Mouse (Mus musculus) thymus, postnatal 36 days (tissue): ENCODE results near the gene Dnajc17.
A peak's percentile ranks its signal among the peaks of the same experiment; 100 is the strongest.

Experiments used
- DNase-seq, 2 experiments: peaks; one replicate each; pipeline ENCODE4 v3.0.0; 2022; ENCODE audit warnings: mixed read lengths in 2 of 2

Dnajc17 gene

DNA sequence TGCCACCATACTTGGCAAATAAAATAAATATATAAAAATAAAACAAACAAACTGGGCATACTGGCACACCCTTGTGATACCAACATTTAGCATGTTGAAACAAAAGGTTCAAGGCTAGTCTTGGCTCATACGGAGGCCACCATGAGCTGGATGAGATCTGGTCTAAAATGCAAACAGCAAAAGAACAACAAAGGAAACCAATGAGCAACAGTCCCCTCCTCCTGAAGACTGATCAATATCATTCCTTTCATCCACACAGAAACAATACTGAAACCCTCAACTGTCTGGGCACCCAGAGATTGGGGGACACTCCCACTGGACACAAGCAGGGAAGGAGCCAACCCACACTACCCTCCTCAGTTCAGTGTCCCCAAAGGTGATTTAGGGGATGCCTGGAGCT, 11.1 kb downstream of the Dnajc17 start:
- no peak for DNase-seq

DNA sequence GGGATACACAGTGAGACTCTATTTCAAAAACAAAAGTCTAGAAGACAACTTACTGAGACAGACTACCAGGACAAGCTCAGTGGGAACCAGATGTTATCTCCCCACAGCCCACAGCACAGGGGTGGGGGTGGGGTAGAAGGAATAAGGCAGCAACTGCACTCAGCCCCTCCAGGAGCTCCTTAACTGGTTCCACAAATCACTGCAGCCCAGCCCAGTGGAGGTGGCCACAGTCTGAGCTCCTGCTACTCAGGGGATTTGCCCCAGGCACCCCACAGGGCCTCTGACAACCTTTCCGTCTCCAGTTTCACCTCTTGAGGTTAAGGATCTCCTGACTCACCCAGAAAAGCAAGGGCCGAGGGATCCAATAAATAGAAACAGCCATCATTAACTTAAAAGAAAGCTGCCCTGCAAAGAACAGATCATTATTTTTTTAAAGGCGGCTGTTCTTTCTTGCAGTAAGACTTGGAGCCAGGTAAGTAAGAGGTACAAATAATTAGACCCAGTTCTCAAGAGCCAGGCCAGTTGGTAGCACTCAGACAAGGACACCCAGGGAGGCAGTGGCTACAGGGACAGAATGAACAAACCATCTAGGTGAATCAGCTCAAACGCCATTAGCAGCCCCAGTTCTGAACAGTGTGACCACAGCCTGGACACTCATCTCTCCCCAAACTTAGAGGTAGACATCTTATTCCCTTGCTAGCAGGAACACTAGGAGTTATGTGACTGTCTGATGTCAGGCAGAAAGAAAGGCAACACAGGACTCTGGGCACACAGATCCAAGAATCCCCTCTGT, 12.1 kb downstream of the Dnajc17 start:
- no peak for DNase-seq

DNA sequence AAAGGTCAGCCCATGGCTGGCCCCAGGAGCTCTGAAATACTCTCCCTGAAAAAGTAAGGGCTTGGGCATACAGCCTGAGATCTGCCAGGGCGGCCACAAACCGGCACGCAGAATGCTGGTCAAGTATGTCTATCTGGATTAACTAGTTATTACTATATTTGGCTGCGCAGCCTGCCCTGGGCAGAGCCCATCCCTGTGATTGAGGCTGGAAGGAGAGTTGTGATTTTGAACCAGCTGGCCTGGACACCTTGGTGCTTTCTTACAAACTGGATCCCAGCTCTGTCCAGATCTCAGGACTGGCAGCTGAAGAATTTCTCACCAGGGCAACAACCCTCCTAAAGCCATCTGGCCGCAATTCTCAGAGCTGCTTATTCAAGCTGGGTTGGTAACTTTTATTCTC, 14.5 kb downstream of the Dnajc17 start:
- no peak for DNase-seq

DNA sequence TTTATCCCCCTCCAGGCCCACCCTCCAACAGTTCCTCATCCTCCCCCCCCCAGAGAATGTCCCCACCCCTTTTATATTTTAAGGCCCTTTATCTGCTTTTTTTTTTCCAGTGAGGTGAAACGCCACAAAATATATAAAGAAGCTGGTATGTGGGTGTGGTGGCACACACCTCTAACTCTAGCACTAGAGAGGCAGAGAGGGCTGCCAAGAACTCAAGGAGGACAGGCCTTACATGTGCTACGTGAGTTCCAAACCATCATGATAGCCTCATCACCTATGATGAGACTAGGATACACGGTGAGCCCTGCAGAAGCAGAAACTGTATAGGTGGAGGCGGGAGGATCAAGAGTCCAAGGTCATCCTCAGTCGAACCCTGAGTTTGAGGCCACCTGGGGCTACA, 17.6 kb downstream of the Dnajc17 start:
- DNase-seq, result no peak

DNA sequence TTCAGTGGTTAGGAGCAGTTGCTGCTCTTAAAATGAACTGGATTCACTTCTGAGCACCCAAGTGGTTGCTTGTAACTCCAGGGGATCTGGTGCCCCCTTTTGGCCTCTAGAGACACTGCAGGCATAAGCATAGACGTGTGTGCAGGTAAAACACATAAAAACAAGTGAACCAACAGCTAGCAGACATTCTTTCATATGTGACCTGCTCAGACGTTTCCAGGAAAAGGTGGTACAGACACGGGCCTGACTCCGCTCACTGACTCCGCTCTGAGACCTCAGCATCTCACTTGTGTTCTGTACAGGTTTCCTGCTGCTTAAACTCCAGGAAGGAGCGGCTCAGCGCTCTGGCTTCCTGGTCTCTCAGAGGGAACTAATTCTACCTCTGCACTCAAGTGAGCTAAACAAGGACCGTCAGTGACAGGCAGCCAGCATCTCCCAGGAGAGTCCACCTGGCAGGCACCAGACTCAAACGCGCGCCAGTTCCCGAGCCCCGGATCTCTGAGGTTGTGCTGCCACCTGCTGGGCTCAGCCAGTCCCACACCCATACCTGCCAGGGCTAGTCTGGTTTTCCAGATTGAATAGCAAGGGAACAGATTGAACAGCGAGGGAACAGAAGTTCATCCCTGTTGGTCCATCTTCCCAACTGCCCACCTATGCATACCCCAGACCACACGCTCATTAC, 19.4 kb downstream of the Dnajc17 start:
- DNase-seq, result peak; percentile 77 to 85

DNA sequence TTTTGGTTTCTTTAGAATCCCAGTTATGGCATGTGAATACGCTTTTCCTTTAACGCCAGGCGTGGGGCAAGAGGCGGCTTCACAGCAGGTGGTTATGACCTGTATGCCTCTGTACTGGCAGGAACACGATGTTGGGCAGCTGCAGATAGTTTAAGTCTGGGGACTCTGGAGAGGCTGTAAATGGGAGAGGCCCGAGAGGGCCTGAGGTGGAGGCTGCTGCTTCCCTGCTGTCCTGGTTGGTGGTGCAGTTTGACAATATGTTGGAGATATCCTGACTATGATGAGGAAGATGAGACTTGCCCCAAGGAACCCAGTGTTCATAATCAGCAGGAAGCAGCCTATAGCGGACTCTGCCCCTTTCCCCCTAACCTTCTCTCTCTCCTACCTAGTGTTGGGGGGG, 25.7 kb downstream of the Dnajc17 start:
- DNase-seq, result no peak

DNA sequence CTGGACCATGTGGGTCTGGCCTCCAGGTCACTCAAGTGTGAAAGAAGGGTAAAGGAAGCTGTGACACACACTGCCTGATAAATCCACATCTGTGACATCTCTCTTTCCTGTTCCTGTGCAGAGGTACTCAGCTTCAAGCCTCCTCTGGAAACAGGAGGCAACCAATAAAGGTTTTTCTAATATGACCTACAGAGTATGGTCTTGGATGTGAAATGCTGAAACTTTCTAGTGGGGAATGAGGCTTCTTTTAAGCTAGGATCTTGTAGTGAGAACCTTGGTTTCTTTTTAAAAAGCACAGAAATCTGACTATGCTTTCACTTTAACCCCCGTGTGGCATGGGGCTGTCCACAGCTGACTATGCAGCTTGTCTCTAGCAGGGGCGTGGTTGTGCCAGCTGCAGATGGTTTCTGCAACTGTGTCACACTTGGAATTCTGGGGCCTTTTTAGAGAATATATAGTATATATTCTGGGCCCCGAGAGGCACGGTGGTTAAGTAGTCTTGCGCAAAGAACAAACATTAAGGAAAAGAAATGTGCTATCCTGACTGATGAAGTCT, 31.1 kb downstream of the Dnajc17 start:
- no peak for DNase-seq

DNA sequence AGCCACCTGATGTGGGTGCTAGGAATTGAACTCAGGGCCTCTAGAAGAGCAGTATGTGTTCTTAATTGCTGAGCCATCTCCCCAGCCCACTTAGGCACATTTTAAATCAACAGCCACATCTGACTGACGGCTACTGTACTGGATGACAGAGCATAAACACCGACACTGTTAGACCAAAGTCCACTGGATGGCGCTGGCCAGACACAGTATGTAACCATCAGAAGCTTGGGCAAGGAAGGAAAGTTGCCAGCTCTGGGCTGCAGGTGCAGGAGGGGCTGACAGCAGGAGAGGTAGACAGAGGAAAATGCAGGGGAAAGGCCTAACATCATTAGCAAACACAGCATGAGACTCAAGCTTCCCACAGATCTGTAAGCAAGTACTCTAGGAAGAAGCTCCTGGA, 31.8 kb downstream of the Dnajc17 start:
- DNase-seq, result no peak

DNA sequence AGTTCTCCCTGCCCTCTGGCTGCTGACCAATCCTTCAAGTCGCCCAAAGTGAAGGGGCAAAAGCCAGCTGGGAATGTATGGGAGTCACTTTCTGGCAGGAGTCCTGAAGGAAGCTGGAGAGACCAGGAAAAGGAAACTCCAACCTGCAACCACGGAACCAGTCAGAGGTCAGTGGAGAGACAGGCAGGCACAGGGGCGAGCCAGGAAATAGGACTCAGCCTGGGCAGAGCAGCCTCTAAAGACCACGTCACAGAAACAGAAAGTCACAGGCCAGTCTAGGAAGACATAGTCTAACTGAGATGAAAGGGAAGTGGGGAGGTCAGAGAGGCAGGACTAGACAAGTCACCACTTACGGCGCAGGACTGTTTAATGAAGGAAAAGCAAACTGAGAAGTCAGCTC, 33.0 kb downstream of the Dnajc17 start:
- DNase-seq, result no peak

DNA sequence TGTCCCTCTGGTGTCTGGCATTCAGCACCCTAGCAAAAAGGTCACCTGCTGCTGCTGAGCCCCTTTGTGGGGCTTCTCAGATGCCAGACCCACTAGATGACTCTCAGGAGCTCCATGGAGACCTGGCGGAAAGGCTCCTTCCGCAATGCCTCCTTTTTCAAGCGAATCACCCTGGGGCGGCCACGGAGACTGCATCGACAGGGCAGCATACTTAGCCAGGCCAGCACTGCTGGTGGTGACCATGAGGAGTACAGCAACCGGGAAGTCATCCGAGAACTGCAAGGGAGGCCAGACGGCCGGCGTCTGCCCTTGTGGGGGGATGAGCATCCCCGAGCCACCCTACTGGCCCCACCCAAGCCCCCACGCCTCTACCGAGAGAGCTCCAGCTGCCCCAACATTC, 33.7 kb downstream of the Dnajc17 start:
- DNase-seq, result no peak

DNA sequence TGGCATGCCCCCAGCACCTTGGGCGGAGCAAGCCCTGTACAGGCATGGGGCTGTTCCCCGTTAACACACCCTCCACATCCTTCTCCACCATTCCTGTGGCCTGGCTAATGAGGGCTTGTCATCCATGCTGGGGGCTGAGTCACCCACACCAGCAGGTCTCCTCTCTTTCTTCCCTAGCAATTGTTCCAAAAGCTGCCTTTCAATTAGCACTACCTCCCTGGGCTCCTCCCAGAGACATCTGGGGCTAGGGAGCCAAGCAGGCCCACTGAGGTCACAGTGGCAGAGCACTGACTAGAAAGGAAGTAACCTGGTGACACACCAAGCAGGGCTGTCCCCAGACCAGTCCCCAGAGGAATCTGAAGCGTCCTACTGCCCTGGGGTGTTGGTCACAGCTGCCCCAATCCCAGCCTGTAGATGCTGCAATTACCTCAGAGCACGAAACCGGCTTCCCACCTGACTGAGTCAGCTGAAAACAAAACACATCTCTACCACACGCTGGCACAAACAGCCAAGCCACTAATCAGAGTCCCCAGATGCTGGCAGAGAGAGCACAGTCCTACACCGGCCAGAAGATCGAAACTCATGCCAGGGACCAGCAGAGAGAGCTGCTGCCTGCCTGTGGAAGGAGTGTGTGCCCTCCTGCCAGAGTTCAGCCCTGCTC, 34.5 kb downstream of the Dnajc17 start, which contains the start of gene Gm14137:
Gene Gm14137, plus strand, starts transcription at position 519 of the 661 bp plus-strand sequence.
- DNase-seq, result no peak

DNA sequence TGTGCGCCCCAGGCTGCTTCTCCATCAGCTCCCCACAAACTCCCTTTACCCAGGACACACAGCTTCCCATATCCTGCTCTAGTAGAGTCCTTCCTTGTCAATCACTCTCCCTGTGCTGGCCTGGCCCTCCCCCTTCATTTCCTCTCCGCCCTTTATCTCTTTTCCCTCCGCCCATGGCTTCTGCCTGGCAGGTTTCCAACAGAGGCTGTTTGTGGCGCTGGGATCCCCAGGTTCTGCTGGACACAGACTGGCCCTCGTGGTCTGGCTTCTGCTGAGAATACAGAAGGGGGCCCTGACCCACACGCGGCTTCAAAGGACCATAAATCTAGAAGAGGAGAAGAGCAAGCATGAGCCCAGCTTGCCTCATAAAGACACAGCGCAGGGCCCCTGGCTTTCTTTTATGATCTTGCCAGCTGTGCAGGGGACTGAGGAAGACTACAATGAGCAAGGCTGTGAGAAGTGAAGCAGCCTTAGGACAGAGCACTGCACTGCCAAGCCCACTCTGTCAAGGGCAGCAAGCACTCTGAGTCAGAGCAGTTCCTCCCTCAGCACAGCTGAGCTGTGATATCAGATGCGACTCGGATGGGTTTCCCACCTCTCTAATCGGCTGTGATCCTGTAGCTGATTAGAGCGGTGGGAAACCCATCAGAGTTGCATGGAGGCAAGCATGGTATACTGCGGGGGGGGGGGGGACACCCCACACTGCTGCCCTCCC, 35.6 kb downstream of the Dnajc17 start:
- no peak for DNase-seq

DNA sequence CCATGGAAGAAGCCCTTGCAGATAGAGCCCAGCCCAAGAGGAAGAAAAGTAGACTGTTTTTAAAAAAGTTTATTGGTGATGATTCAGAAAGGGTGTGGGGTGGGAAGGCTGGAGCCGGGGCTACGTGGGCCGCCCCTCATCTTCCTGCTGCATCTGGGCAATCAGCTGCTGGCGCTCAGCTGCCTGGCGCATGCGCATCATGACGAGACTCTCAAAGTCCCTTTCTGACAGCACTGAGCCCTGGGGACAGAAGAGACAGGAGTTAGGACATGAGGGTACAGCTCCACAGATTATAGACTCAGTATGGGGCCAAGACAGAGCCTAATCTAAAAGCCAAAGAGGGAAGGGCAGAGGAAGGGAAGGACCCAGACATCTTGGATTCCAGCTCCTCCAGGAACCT, 36.1 kb downstream of the Dnajc17 start:
- DNase-seq, result no peak

DNA sequence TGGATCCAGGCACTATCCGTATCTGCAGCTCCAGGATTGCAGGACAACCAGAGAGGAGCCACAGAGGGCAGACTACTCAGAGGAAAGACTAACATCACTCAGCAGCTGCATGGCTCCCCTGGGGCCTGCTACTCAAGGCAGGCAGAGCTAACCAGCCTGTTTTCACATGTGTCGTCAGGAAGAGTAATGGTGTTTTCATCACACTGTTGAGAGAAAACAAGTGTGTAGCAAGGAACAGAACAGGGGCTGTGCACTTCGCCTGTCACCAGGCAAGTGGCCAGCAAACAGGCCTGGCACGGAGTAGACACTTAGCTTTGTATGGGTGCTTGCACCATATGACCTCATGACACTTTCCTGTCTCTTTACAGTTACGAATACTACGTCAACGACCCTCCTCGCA, 37.0 kb downstream of the Dnajc17 start:
- DNase-seq, result no peak

DNA sequence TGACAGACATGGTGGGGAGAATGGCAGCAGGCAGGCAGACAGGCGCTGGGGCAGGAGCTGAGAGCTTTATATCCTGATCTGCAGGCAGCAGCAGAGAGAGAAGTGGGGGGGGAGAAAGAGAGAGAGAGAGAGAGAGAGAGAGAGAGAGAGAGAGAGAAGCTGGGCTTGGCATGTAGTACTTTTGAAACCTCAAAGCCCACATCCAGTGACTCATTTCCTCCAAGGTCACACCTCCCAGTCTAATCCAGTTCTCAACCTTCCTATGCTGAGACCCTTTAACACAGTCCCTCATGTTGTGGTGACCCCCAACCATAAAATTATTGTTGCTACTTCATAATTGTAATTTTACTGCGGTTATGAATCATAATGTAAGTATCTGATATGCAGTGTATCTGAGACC, 38.3 kb downstream of the Dnajc17 start:
- no peak for DNase-seq

DNA sequence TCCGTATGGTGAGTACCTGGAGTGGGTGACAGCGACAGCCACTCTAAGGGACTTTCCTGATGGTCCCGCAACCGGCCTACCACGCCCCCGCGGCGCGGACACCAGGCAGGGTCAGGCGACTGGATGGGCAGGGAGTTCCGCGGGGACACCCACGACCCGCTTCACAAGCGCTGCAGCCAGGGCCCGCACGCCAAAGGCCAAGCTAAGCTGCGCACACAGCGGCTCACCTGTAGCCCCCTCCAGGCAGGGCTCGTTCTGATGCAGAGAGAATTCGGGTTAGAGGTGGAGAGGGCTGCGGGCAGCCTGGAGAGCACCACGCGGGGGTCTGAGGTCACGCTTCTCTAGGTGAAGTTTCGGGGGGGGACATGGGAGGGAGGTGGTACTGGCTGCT, 40.7 kb downstream of the Dnajc17 start:
- no peak for DNase-seq

DNA sequence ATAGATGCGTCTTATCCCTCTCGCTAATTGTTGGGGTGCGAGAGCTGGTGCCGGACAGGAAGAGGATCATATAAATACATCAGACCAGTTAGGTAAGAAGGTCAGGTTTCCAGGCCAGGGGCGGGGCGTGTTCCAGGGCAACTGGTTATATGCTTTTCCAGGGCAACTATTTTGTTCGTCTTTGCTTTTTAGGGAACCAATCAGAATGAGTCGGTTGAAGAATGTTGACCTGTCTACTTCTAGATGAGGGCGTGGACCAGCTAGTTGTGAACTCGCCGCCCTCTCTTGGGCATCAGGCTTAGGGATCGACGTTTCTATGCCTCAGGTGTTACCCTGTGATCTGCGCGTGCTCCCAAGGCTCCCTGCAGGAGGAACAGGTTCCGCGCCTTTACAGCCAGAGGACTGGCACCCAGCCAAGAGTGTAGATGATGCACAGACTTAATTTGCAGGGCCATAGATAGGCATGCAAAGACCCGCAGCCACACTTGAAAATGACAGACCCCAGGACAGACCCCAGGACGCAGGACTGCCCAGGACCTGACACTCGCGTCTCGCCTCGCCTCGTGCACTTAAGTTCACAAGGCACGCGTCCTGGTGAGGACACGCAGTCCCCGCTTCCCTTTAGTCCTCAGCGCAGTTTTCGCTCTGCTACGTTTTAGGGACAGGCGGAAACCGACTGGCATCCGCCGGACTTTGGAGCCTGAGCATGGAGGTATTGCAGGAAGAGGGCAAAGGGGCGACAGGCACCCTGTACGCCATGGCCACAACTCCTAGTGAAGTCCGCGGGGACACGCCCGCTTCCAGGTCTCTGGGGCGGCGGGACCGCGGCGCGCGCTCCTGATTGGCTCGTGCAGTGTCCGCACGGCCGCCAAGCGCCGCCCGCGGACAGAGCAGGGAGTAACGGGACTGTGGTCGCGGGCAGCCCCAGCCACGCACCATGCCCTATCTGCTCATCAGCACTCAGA, 41.4 kb downstream of the Dnajc17 start, which contains the start of gene Gchfr:
Gene Gchfr, plus strand, starts transcription at position 873 of the 965 bp plus-strand sequence.
- DNase-seq, result peak in 1 of 2 experiments; percentile 13

DNA sequence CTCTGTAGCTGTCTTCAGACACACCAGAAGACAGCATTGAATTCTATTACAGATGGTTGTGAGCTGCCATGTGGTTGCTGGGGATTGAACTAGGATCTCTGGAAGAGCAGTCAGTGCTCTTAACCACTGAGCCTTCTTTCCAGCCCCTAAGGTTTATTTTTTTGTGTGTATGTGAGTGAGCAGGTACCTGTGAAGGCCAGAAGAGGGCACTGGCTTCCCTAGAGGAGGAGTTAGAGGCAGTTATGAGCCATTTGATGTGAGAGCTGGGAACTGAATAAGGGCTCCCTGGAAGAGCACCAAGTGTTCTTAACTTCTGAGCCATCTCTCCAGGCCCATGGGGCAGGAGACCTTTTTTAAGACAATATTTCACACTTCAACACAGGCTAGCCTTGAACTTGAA, 43.2 kb downstream of the Dnajc17 start:
- no peak for DNase-seq

DNA sequence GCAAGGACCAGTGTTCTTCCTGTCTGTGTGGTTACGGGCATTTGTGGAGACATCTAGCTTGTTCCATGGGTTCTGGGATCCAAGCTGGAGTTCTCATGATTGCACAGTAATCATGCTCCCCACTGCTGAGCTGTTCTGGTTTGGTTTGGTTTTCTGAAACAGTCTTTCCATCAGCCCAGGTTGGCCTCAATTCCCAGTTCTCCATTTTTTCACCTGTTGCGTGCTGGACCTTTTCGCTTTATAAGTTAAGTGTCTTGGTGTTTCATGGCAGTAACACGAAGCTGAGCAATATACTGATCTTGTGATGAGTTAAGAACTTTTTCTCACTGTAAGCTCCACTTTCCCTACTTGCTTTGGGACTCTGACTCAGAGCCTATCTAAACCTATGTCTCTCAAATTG, 44.6 kb downstream of the Dnajc17 start:
- no peak for DNase-seq

DNA sequence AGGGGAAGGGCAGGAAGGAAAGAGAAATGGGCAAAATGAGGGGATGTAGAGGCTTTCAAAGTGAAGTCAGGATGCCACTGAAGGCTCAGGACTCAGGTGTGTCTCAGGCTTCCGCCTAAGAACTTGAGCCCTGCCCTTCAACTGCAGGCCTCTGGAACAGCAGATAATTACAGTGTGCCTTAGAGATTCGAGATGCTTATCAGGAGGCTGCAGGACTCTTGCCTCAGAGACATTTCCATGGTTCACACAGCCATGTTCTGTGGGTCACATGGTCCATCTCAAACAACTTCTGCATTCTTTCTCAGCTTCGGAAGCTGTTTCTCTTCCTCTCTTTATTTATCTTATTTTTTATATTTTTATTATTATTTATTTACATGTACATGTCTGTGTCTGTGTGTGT, 45.5 kb downstream of the Dnajc17 start:
- DNase-seq, result no peak

DNA sequence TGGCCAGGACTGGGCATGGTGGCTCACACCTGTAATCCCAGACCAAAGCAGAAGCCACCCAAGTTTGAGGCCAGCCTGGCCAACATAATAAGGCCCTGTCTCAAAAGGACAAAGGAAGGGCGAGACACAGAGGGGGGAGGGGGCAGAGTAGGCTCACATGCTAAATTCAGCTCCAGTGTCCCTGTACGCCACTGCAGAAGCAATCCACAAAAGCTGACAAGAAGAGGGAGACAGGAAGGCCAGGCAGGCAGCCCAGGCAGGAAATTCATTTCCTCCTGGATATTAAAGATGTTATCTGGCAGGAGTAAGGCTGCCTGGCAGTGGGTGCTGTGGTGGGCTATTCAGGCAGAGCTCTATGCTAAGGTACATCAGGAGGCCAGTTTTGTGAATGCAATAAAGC, 47.3 kb downstream of the Dnajc17 start:
- DNase-seq, result no peak

DNA sequence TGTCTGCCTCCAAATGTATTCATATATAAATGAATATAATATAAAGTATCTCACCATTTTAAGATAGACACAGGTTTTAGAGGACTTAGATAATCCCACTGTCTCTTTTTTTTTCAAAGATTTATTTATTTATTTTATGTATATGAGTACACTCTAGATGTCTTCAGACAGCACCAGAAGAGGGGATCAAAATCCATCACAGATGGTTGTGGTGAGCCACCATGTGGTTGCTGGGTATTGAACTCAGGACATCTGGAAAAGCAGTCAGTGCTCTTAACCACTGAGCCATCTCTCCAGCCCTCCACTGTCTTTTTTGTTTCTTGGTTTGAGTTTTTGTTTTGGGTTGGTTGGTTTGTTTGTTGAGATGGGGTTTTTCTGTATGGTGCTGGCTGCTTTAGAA, 50.8 kb downstream of the Dnajc17 start:
- no peak for DNase-seq
